Mouse (Mus musculus) heart, embryonic 13.5 days (tissue): ENCODE measurements around the gene Dio1. TPM values are rescaled to one million over a fixed set of nuclear protein-coding genes. Genes with fewer than 3 reads are reported as not detected.
A peak's percentile ranks its signal among the peaks of the same experiment; 100 is the strongest.

Experiments used
- ATAC-seq: fragments of 200-750 bp; cut with Nextera tagmentation; 2 replicates; pipeline ENCODE4 v1.8.0; 2017; ENCODE audit warnings: moderate TSS enrichment; ENCODE audit not compliant: insufficient number of reproducible peaks, low FRiP score, low TSS enrichment; ENCODE audit errors: extremely low read depth
- H3K27ac ChIP-seq: fragments of 300-500 bp; sonication (generic); replicated peaks from 2 replicates; pipeline ENCODE4 v1.5.1; 2015; ENCODE audit warnings: moderate library complexity, mild to moderate bottlenecking, inconsistent platforms
- H3K27me3 ChIP-seq: fragments of 300-500 bp; sonication (generic); replicated peaks from 2 replicates; pipeline ENCODE4 v1.6.1; 2015; ENCODE audit warnings: mild to moderate bottlenecking, inconsistent platforms
- H3K36me3 ChIP-seq: fragments of 300-500 bp; sonication (generic); 2 replicates; pipeline ENCODE4 v1.6.1; 2015; ENCODE audit warnings: mild to moderate bottlenecking, inconsistent platforms
- H3K4me1 ChIP-seq: fragments of 300-500 bp; sonication (generic); 2 replicates; pipeline ENCODE4 v1.6.1; 2015; ENCODE audit warnings: inconsistent platforms
- H3K4me2 ChIP-seq: fragments of 300-500 bp; sonication (generic); 2 replicates; pipeline ENCODE4 v1.6.1; 2015; ENCODE audit warnings: inconsistent platforms, mild to moderate bottlenecking, moderate library complexity
- H3K4me3 ChIP-seq: fragments of 300-500 bp; sonication (generic); 2 replicates; pipeline ENCODE4 v1.5.1; 2015; ENCODE audit warnings: moderate library complexity, mild to moderate bottlenecking, inconsistent platforms
- H3K9ac ChIP-seq: fragments of 300-500 bp; sonication (generic); 2 replicates; pipeline ENCODE4 v1.6.1; 2015; ENCODE audit warnings: inconsistent platforms, mild to moderate bottlenecking, moderate library complexity
- H3K9me3 ChIP-seq: fragments of 300-500 bp; sonication (generic); 2 replicates; pipeline ENCODE4 v1.6.1; 2016; ENCODE audit warnings: inconsistent platforms
- WGBS: fragments of 180-500 bp; shearing (Covaris S2); methylation state at CpG from one replicate; pipeline ENCODE4 v1.1.7; 2015; ENCODE audit warnings: mixed read lengths; 5-methylcytosine and 5-hydroxymethylcytosine counted together
- polyA plus RNA-seq: library from polyadenylated mRNA; unstranded; fragments of >200 nt; fragmentation: Nextera tagmentation; extraction: Ambion mirVana; gene quantifications from 2 replicates; pipeline ENCODE4 v1.2.1, GENCODE M21; 2015

Gene Dio1
- polyA plus RNA-seq = not detected in 2 replicates

- Histone ChIP-seq H3K4me2 (no peak within 1 kb of the TSS), H3K9ac (no peak within 1 kb of the TSS), H3K27me3 (peaks cover 15% of the 10 kb centered on the region; the same call in 1 of the 2 replicates), H3K4me3 (no peak within 1 kb of the TSS), H3K4me1 (peaks cover 11% of the 10 kb centered on the region; the same call in 1 of the 2 replicates), H3K9me3 (no peaks in the 10 kb centered on the region), H3K36me3 (no peaks in the 10 kb centered on the region), H3K27ac (no peak within 1 kb of the TSS)
- 49% methylated on average over 6 of the region's 6 CpGs for WGBS
- ATAC-seq = no peak
Measured at GRCm38 (mm10) chr4:107306966-107307365, at the start of gene Dio1. Gene Dio1, minus strand, starts transcription at chr4:107307169.

- no peak overlapping the region for H3K4me2 ChIP-seq
- peaks cover 26% of the 10 kb centered on the region for H3K36me3 ChIP-seq
- no peak overlapping the region for H3K9ac ChIP-seq
- no peak overlapping the region for H3K4me3 ChIP-seq
- no peak overlapping the region for H3K27ac ChIP-seq
- H3K27me3 ChIP-seq = no peaks in the 10 kb centered on the region
- H3K9me3 ChIP-seq = no peaks in the 10 kb centered on the region
- 57% methylated on average over 4 of the region's 4 CpGs for WGBS
- no peaks in the 10 kb centered on the region for H3K4me1 ChIP-seq
- ATAC-seq = no peak
Measured at GRCm38 (mm10) chr4:107354543-107354942, 47.6 kb upstream of the Dio1 start.

- ATAC-seq = no peak
- Histone ChIP-seq H3K4me1 (no peaks in the 10 kb centered on the region), H3K9me3 (no peaks in the 10 kb centered on the region), H3K36me3 (peaks cover 23% of the 10 kb centered on the region), H3K27me3 (no peaks in the 10 kb centered on the region), H3K27ac (no peak overlapping the region), H3K4me2 (no peak overlapping the region), H3K4me3 (no peak overlapping the region), H3K9ac (no peak overlapping the region)
- WGBS = 86% methylated on average over 5 of the region's 5 CpGs
Measured at GRCm38 (mm10) chr4:107354126-107354525, 47.2 kb upstream of the Dio1 start.

- Histone ChIP-seq H3K9me3 (no peaks in the 10 kb centered on the region), H3K4me2 (no peak overlapping the region), H3K27me3 (no peaks in the 10 kb centered on the region), H3K27ac (no peak overlapping the region), H3K4me3 (no peak overlapping the region), H3K9ac (no peak overlapping the region), H3K36me3 (peaks cover 18% of the 10 kb centered on the region), H3K4me1 (peaks cover 5% of the 10 kb centered on the region)
- WGBS = 81% methylated on average over 3 of the region's 3 CpGs
- no peak for ATAC-seq
Measured at GRCm38 (mm10) chr4:107353612-107354011, 46.6 kb upstream of the Dio1 start.

- Histone ChIP-seq H3K4me2 (no peak overlapping the region), H3K9ac (no peak overlapping the region), H3K27me3 (no peaks in the 10 kb centered on the region), H3K36me3 (peaks cover 21% of the 10 kb centered on the region), H3K9me3 (no peaks in the 10 kb centered on the region), H3K4me1 (peaks cover 6% of the 10 kb centered on the region), H3K4me3 (no peak overlapping the region), H3K27ac (no peak overlapping the region)
- ATAC-seq = no peak
Measured at GRCm38 (mm10) chr4:107351368-107351767, 44.4 kb upstream of the Dio1 start.

GRCm38 (mm10) chr4:107349311-107350008 lies 42.5 kb upstream of the Dio1 start:
- H3K27me3 ChIP-seq = no peaks in the 10 kb centered on the region
- no peak overlapping the region for H3K4me3 ChIP-seq
- ATAC-seq = no peak
- WGBS = 61% methylated on average over 8 of the region's 8 CpGs
- no peak overlapping the region for H3K9ac ChIP-seq
- peak overlapping the region; percentile 26 for H3K4me2 ChIP-seq
- peaks cover 31% of the 10 kb centered on the region for H3K36me3 ChIP-seq
- H3K9me3 ChIP-seq = no peaks in the 10 kb centered on the region
- no peak overlapping the region for H3K27ac ChIP-seq
- peaks cover 6% of the 10 kb centered on the region for H3K4me1 ChIP-seq

- 66% methylated on average over 20 of the region's 20 CpGs for WGBS
- H3K36me3 ChIP-seq = peaks cover 31% of the 10 kb centered on the region
- H3K27ac ChIP-seq = no peak overlapping the region
- H3K9ac ChIP-seq = no peak overlapping the region
- H3K4me2 ChIP-seq = peak overlapping the region; percentile 26
- peaks cover 6% of the 10 kb centered on the region for H3K4me1 ChIP-seq
- no peaks in the 10 kb centered on the region for H3K27me3 ChIP-seq
- ATAC-seq = no peak
- H3K9me3 ChIP-seq = no peaks in the 10 kb centered on the region
- no peak overlapping the region for H3K4me3 ChIP-seq
Measured at GRCm38 (mm10) chr4:107348529-107349310, 41.8 kb upstream of the Dio1 start.

- 70% methylated on average over 6 of the region's 6 CpGs for WGBS
- H3K9me3 ChIP-seq = no peaks in the 10 kb centered on the region
- no peak for ATAC-seq
Measured at GRCm38 (mm10) chr4:107347221-107347620, 40.3 kb upstream of the Dio1 start.

GRCm38 (mm10) chr4:107344612-107345011 lies 37.6 kb upstream of the Dio1 start:
- peaks cover 24% of the 10 kb centered on the region for H3K36me3 ChIP-seq
- H3K4me3 ChIP-seq = no peak overlapping the region
- no peak overlapping the region for H3K4me2 ChIP-seq
- no peak overlapping the region for H3K27ac ChIP-seq
- H3K27me3 ChIP-seq = no peaks in the 10 kb centered on the region
- H3K9ac ChIP-seq = no peak overlapping the region
- 80% methylated on average over 7 of the region's 7 CpGs for WGBS
- peaks cover 6% of the 10 kb centered on the region for H3K4me1 ChIP-seq
- ATAC-seq = no peak
- H3K9me3 ChIP-seq = no peaks in the 10 kb centered on the region

More at GRCm38 (mm10) chr4:107347221-107347620, 40.3 kb upstream of the Dio1 start:
- no peak overlapping the region for H3K4me3 ChIP-seq
- no peak overlapping the region for H3K27ac ChIP-seq
- peaks cover 33% of the 10 kb centered on the region for H3K36me3 ChIP-seq
- no peak overlapping the region for H3K4me2 ChIP-seq
- H3K9ac ChIP-seq = no peak overlapping the region
- H3K27me3 ChIP-seq = no peaks in the 10 kb centered on the region
- H3K4me1 ChIP-seq = peaks cover 6% of the 10 kb centered on the region

GRCm38 (mm10) chr4:107341354-107341753 lies 34.4 kb upstream of the Dio1 start:
- H3K4me3 ChIP-seq = no peak overlapping the region
- H3K9ac ChIP-seq = no peak overlapping the region
- no peaks in the 10 kb centered on the region for H3K9me3 ChIP-seq
- H3K4me2 ChIP-seq = no peak overlapping the region
- no peak overlapping the region for H3K27ac ChIP-seq
- no peak for ATAC-seq
- H3K4me1 ChIP-seq = no peaks in the 10 kb centered on the region
- H3K36me3 ChIP-seq = peaks cover 29% of the 10 kb centered on the region
- no peaks in the 10 kb centered on the region for H3K27me3 ChIP-seq
- 64% methylated on average over 5 of the region's 5 CpGs for WGBS

GRCm38 (mm10) chr4:107337455-107337854 lies 30.5 kb upstream of the Dio1 start:
- no peaks in the 10 kb centered on the region for H3K27me3 ChIP-seq
- 76% methylated on average over 5 of the region's 5 CpGs for WGBS
- no peak overlapping the region for H3K27ac ChIP-seq
- no peak overlapping the region for H3K4me2 ChIP-seq
- H3K36me3 ChIP-seq = peaks cover 19% of the 10 kb centered on the region; the same call in 1 of the 2 replicates
- 0 out of 2 replicates have a peak, but pooled peaks cover 5% of the 10 kb centered on the region for H3K9me3 ChIP-seq
- H3K9ac ChIP-seq = no peak overlapping the region
- ATAC-seq = no peak
- no peak overlapping the region for H3K4me3 ChIP-seq
- no peaks in the 10 kb centered on the region for H3K4me1 ChIP-seq
